Mouse (Mus musculus) intestine, embryonic 14.5 days (tissue): Measurements from ENCODE around the gene Pmm1. TPM values are rescaled to one million over a fixed set of nuclear protein-coding genes. Genes with fewer than 3 reads are reported as not detected.
A peak's percentile ranks its signal among the peaks of the same experiment; 100 is the strongest.
"Not testable (repeated sequence)": the region's sequence is repeated elsewhere in the genome, so short reads cannot be mapped to it uniquely, and the experiment has no call there.

Source experiments
- ATAC-seq: fragments of 200-750 bp; cut with Nextera tagmentation; replicated peaks from 2 replicates; pipeline ENCODE4 v1.8.0; 2017; ENCODE audit warnings: low read depth, moderate number of reproducible peaks, moderate TSS enrichment, moderate library complexity; ENCODE audit not compliant: low FRiP score, low TSS enrichment
- DNase-seq: peaks from one replicate; pipeline ENCODE4 v3.0.0-alpha.2; 2018; ENCODE audit warnings: low spot score
- H3K27ac ChIP-seq: fragments of 300-500 bp; sonication (generic); 2 replicates; pipeline ENCODE4 v1.5.1; 2014; ENCODE audit warnings: low read depth, mild to moderate bottlenecking, control low read depth
- H3K27me3 ChIP-seq: fragments of 300-500 bp; sonication (generic); replicated peaks from 2 replicates; pipeline ENCODE4 v1.6.1; 2014; ENCODE audit warnings: low read length, control low read depth; ENCODE audit not compliant: control insufficient read depth, insufficient read depth
- H3K36me3 ChIP-seq: fragments of 300-500 bp; sonication (generic); 2 replicates; pipeline ENCODE4 v1.6.1; 2014; ENCODE audit warnings: low read length, control low read depth; ENCODE audit not compliant: control insufficient read depth, insufficient read depth
- H3K4me1 ChIP-seq: fragments of 300-500 bp; sonication (generic); replicated peaks from 2 replicates; pipeline ENCODE4 v1.6.1; 2014; ENCODE audit warnings: low read length, control low read depth, mixed read lengths; ENCODE audit not compliant: control insufficient read depth, insufficient read depth
- H3K4me2 ChIP-seq: fragments of 300-500 bp; sonication (generic); 2 replicates; pipeline ENCODE4 v1.6.1; 2014; ENCODE audit warnings: low read length
- H3K4me3 ChIP-seq: fragments of 300-500 bp; sonication (generic); 2 replicates; pipeline ENCODE4 v1.5.1; 2014; ENCODE audit warnings: low read depth, low read length, control low read depth, mixed read lengths
- H3K9ac ChIP-seq: fragments of 300-500 bp; sonication (generic); 2 replicates; pipeline ENCODE4 v1.6.1; 2014; ENCODE audit warnings: mild to moderate bottlenecking, low read length
- H3K9me3 ChIP-seq: fragments of 300-500 bp; sonication (generic); 2 replicates; pipeline ENCODE4 v1.6.1; 2016; ENCODE audit warnings: low read length, control low read depth; ENCODE audit not compliant: control insufficient read depth
- WGBS: fragments of 180-500 bp; shearing (Covaris S2); extraction: QIAGEN DNeasy Blood & Tissue Kit; methylation state at CpG from one replicate; pipeline ENCODE4 v1.1.7; 2014; 5-methylcytosine and 5-hydroxymethylcytosine counted together
- polyA plus RNA-seq: library from polyadenylated mRNA; unstranded; fragments of >200 nt; fragmentation: Nextera tagmentation; extraction: Ambion mirVana; gene quantifications from 2 replicates; pipeline ENCODE4 v1.2.1, GENCODE M21; 2014

Pmm1 gene
- polyA plus RNA-seq, 1 experiment from 2014 or later: 25.8 TPM

- Histone ChIP-seq H3K9me3 (no peaks in the 10 kb centered on the region), H3K36me3 (peaks cover 71% of the 10 kb centered on the region), H3K4me1 (no peaks in the 10 kb centered on the region), H3K27me3 (no peaks in the 10 kb centered on the region), H3K9ac (no peak overlapping the region), H3K4me3 (no peak overlapping the region), H3K27ac (no peak overlapping the region), H3K4me2 (no peak overlapping the region)
- ATAC-seq (no peak), DNase-seq (no peak)
- 79% methylated on average over 5 of the region's 5 CpGs for WGBS
Observed at GRCm38 (mm10) chr15:81915663-81916062, 45.1 kb downstream of the Pmm1 start.

- Histone ChIP-seq H3K36me3 (peaks cover 81% of the 10 kb centered on the region), H3K4me2 (no peak overlapping the region), H3K9ac (no peak overlapping the region), H3K9me3 (no peaks in the 10 kb centered on the region), H3K27me3 (no peaks in the 10 kb centered on the region), H3K27ac (no peak overlapping the region), H3K4me1 (no peaks in the 10 kb centered on the region), H3K4me3 (no peak overlapping the region)
- ATAC-seq: no peak
- WGBS: 83% methylated on average over 5 of the region's 5 CpGs
- DNase-seq: no peak
Observed at GRCm38 (mm10) chr15:81914668-81915067, 46.1 kb downstream of the Pmm1 start.

GRCm38 (mm10) chr15:81912498-81912897 is 48.2 kb downstream of the Pmm1 start:
- no peaks in the 10 kb centered on the region for H3K27me3 ChIP-seq
- no peak overlapping the region for H3K4me2 ChIP-seq
- no peak overlapping the region for H3K27ac ChIP-seq
- peaks cover 96% of the 10 kb centered on the region for H3K36me3 ChIP-seq
- no peak for DNase-seq
- H3K4me3 ChIP-seq: no peak overlapping the region
- H3K9me3 ChIP-seq: no peaks in the 10 kb centered on the region
- no peak overlapping the region for H3K9ac ChIP-seq
- no peaks in the 10 kb centered on the region for H3K4me1 ChIP-seq
- no peak for ATAC-seq
- WGBS: 45% methylated on average over 2 of the region's 2 CpGs

GRCm38 (mm10) chr15:81908767-81909166 is 52.0 kb downstream of the Pmm1 start:
- not testable (repeated sequence) for ATAC-seq, H3K27me3 ChIP-seq, H3K27ac ChIP-seq, H3K9me3 ChIP-seq, H3K4me2 ChIP-seq, H3K4me1 ChIP-seq, H3K4me3 ChIP-seq, H3K9ac ChIP-seq, DNase-seq
- peaks cover 95% of the 10 kb centered on the region for H3K36me3 ChIP-seq
- WGBS: 84% methylated on average over 4 of the region's 4 CpGs

GRCm38 (mm10) chr15:81907953-81908352 is 52.8 kb downstream of the Pmm1 start:
- no peaks in the 10 kb centered on the region for H3K9me3 ChIP-seq
- H3K4me1 ChIP-seq: no peaks in the 10 kb centered on the region
- DNase-seq (no peak), ATAC-seq (no peak)
- 87% methylated on average over 8 of the region's 8 CpGs for WGBS
- H3K4me3 ChIP-seq: no peak overlapping the region
- no peak overlapping the region for H3K4me2 ChIP-seq
- H3K27ac ChIP-seq: no peak overlapping the region
- no peak overlapping the region for H3K9ac ChIP-seq
- no peaks in the 10 kb centered on the region for H3K27me3 ChIP-seq
- peaks cover 94% of the 10 kb centered on the region for H3K36me3 ChIP-seq

GRCm38 (mm10) chr15:81904939-81905338 is 55.8 kb downstream of the Pmm1 start:
- no peak overlapping the region for H3K4me2 ChIP-seq
- no peak overlapping the region for H3K27ac ChIP-seq
- no peaks in the 10 kb centered on the region for H3K9me3 ChIP-seq
- 37% methylated on average over 2 of the region's 2 CpGs for WGBS
- H3K27me3 ChIP-seq: no peaks in the 10 kb centered on the region
- H3K36me3 ChIP-seq: peaks cover 88% of the 10 kb centered on the region
- DNase-seq: peak; percentile 88
- no peak for ATAC-seq
- H3K9ac ChIP-seq: no peak overlapping the region
- H3K4me1 ChIP-seq: no peaks in the 10 kb centered on the region
- no peak overlapping the region for H3K4me3 ChIP-seq

Other genes starting within 250 kb of the Pmm1 start
- 30.9 and 31.2 TPM in 2 replicates for gene Zc3h7b, start 215.9 kb downstream of the Pmm1 start, polyA plus RNA-seq
- 106 and 113 TPM in 2 replicates for gene Rangap1, start 215.4 kb downstream of the Pmm1 start, polyA plus RNA-seq
- gene Tef, start 158.5 kb downstream of the Pmm1 start, polyA plus RNA-seq: 17.7 and 21.0 TPM in 2 replicates
- 23.0 TPM in 2 replicates for gene Tob2, start 102.1 kb downstream of the Pmm1 start, polyA plus RNA-seq
- gene Phf5a, start 89.0 kb downstream of the Pmm1 start, polyA plus RNA-seq: 179 and 194 TPM in 2 replicates
- 171 and 178 TPM in 2 replicates for gene Aco2, start 88.6 kb downstream of the Pmm1 start, polyA plus RNA-seq
- 75.4 and 79.5 TPM in 2 replicates for gene Polr3h, start 34.7 kb downstream of the Pmm1 start, polyA plus RNA-seq
- 16.0 and 19.4 TPM in 2 replicates for gene Csdc2, start 24.2 kb downstream of the Pmm1 start, polyA plus RNA-seq
- gene 1700029P11Rik, start 19.6 kb upstream of the Pmm1 start, polyA plus RNA-seq: not detected in 2 replicates
- 87.0 and 96.7 TPM in 2 replicates for gene Xrcc6, start 26.9 kb upstream of the Pmm1 start, polyA plus RNA-seq
- gene Desi1, start 72.9 kb upstream of the Pmm1 start, polyA plus RNA-seq: 24.0 and 26.7 TPM in 2 replicates
- 301 and 329 TPM in 2 replicates for gene Snu13, start 86.7 kb upstream of the Pmm1 start, polyA plus RNA-seq
- not detected in 2 replicates for gene 4930407I10Rik, start 98.2 kb upstream of the Pmm1 start, polyA plus RNA-seq
- not detected in 2 replicates for gene Mei1, start 109.1 kb upstream of the Pmm1 start, polyA plus RNA-seq
- gene Ccdc134, start 167.0 kb upstream of the Pmm1 start, polyA plus RNA-seq: 14.2 and 15.3 TPM in 2 replicates
- gene Srebf2, start 186.3 kb upstream of the Pmm1 start, polyA plus RNA-seq: 136 and 144 TPM in 2 replicates